In genomic region chr8:88780142-88780541, GRCm38 (mm10) we compare ENCODE assay signal across 22 mouse cellular contexts.
"Had no signal": no experiment of that assay in that cellular context is flagged by ENCODE, and none has a peak within 500 bp of the region (broad histone marks: within the 10 kb centered on the region; RNA-seq: fewer than 3 reads in every experiment).

No protein-coding gene starts in this region.

- H3K9me3 ChIP-seq: heart, embryonic 10.5 days; heart, embryonic 12.5 days; hindbrain, embryonic 13.5 days; hindbrain, embryonic 15.5 days; kidney, embryonic 15.5 days; limb, embryonic 13.5 days; limb, embryonic 15.5 days had no signal

- H3K36me3 ChIP-seq: heart, embryonic 10.5 days; heart, embryonic 12.5 days; hindbrain, embryonic 13.5 days; hindbrain, embryonic 15.5 days; kidney, embryonic 15.5 days; limb, embryonic 13.5 days; limb, embryonic 15.5 days had no signal

- DNase-seq: gastrocnemius, postnatal 14 days; gastrocnemius, postnatal 36 days; heart, adult 18-20 months; heart, postnatal 10 days; kidney, adult 11 months; kidney, adult 2 months; kidney, adult 9 months; kidney, postnatal 14 days; kidney, postnatal 36 days; layer of hippocampus, adult 9-11 months; layer of hippocampus, postnatal 36 days; left cerebral cortex, postnatal 4 days had no signal

- H3K4me1 ChIP-seq: kidney, embryonic 15.5 days; limb, embryonic 13.5 days; limb, embryonic 15.5 days had no signal

- ATAC-seq: hindbrain, postnatal 0 days; intestine, embryonic 16.5 days had no signal

- H3K27me3 ChIP-seq: hindbrain, embryonic 15.5 days; kidney, embryonic 15.5 days had no signal

- H3K27ac ChIP-seq: heart, embryonic 10.5 days; hindbrain, embryonic 13.5 days; hindbrain, embryonic 15.5 days; hindbrain, postnatal 0 days; kidney, embryonic 15.5 days; kidney, postnatal 0 days; limb, embryonic 13.5 days; limb, embryonic 15.5 days had no signal

- H3K9ac ChIP-seq: heart, embryonic 12.5 days; hindbrain, embryonic 13.5 days; hindbrain, embryonic 15.5 days; kidney, embryonic 15.5 days; limb, embryonic 13.5 days; limb, embryonic 15.5 days had no signal

- H3K4me3 ChIP-seq: heart, embryonic 10.5 days; heart, embryonic 12.5 days; hindbrain, embryonic 13.5 days; hindbrain, embryonic 15.5 days; kidney, embryonic 15.5 days; limb, embryonic 13.5 days; limb, embryonic 15.5 days had no signal

- H3K4me2 ChIP-seq: heart, embryonic 12.5 days; hindbrain, embryonic 13.5 days; hindbrain, embryonic 15.5 days; kidney, embryonic 15.5 days; limb, embryonic 13.5 days; limb, embryonic 15.5 days had no signal
